ENCODE assay signal across 17 mouse cellular contexts in genomic region chr7:137925656-137926055, GRCm38 (mm10).
"Had no signal": no experiment of that assay in that cellular context is flagged by ENCODE, and none has a peak within 500 bp of the region (broad histone marks: within the 10 kb centered on the region; RNA-seq: fewer than 3 reads in every experiment).

No protein-coding gene starts in this region.

- H3K27me3 ChIP-seq: lung, embryonic 15.5 days; megakaryocyte, embryonic 14.5 days; neural tube, embryonic 12.5 days; stomach, embryonic 15.5 days had no signal

- H3K9ac ChIP-seq: liver, postnatal 0 days; lung, embryonic 15.5 days; midbrain, embryonic 13.5 days; neural tube, embryonic 12.5 days; stomach, embryonic 15.5 days had no signal

- H3K4me3 ChIP-seq: lung, embryonic 15.5 days; megakaryocyte, embryonic 14.5 days; midbrain, embryonic 13.5 days; neural tube, embryonic 12.5 days; stomach, embryonic 15.5 days had no signal

- DNase-seq: liver, postnatal 0 days; lung, adult 2 months; lung, postnatal 14 days; lung, postnatal 36 days; right cerebral cortex, postnatal 14 days; thymus, adult 2 months; thymus, postnatal 25 days; thymus, postnatal 4 days had no signal

- H3K4me1 ChIP-seq: megakaryocyte, embryonic 14.5 days; neural tube, embryonic 12.5 days had no signal

- ATAC-seq: liver, postnatal 0 days; lung, postnatal 0 days had no signal

- H3K36me3 ChIP-seq: lung, embryonic 15.5 days; midbrain, embryonic 13.5 days; neural tube, embryonic 12.5 days; stomach, embryonic 15.5 days had no signal

- H3K27ac ChIP-seq: lung, embryonic 15.5 days; macrophage; midbrain, embryonic 13.5 days; neural tube, embryonic 12.5 days; stomach, embryonic 15.5 days; stomach, postnatal 0 days had no signal

- H3K9me3 ChIP-seq: lung, embryonic 15.5 days; midbrain, embryonic 13.5 days; neural tube, embryonic 12.5 days; stomach, embryonic 15.5 days had no signal

- H3K4me2 ChIP-seq: midbrain, embryonic 11.5 days; midbrain, embryonic 13.5 days; neural tube, embryonic 12.5 days; stomach, embryonic 15.5 days had no signal
